ENCODE assay signal across 12 mouse cellular contexts in genomic region chr11:79055161-79055560, GRCm38 (mm10).
DNase-seq lines count a peak whose midpoint lies in the region; ATAC-seq and TF ChIP-seq lines count a peak whose summit lies in the region.
"Had no signal": no experiment of that assay in that cellular context is flagged by ENCODE, and none has a peak within 500 bp of the region (broad histone marks: within the 10 kb centered on the region; RNA-seq: fewer than 3 reads in every experiment).

No protein-coding gene starts in this region.

- ATAC-seq in kidney, postnatal 0 days (replicated peaks; ENCODE audit: low FRiP score, low read depth), result no peak
- ATAC-seq in embryonic facial prominence, embryonic 15.5 days (ENCODE audit: insufficient number of reproducible peaks, low FRiP score, low TSS enrichment, low read depth), result peak; percentile 66
- ATAC-seq in limb, embryonic 15.5 days (ENCODE audit: insufficient number of reproducible peaks, low FRiP score, low TSS enrichment, low read depth), result peak; percentile 64

- no peaks in the 10 kb centered on the region for H3K9me3 ChIP-seq in kidney, postnatal 0 days (replicated peaks; ENCODE audit: low read length)
- no peaks in the 10 kb centered on the region for H3K9me3 ChIP-seq in embryonic facial prominence, embryonic 10.5 days
- no peaks in the 10 kb centered on the region for H3K9me3 ChIP-seq in embryonic facial prominence, embryonic 15.5 days (replicated peaks)
- H3K9me3 ChIP-seq in limb, embryonic 15.5 days, result no peaks in the 10 kb centered on the region
- H3K9me3 ChIP-seq: G1E had no signal

- peaks cover 27% of the 10 kb centered on the region for H3K4me1 ChIP-seq in kidney, postnatal 0 days (replicated peaks; ENCODE audit: insufficient read depth, low read length)
- peaks cover 61% of the 10 kb centered on the region for H3K4me1 ChIP-seq in embryonic facial prominence, embryonic 10.5 days
- peaks cover 43% of the 10 kb centered on the region for H3K4me1 ChIP-seq in embryonic facial prominence, embryonic 15.5 days
- peaks cover 36% of the 10 kb centered on the region for H3K4me1 ChIP-seq in limb, embryonic 15.5 days

- no peaks in the 10 kb centered on the region for H3K27me3 ChIP-seq in kidney, postnatal 0 days (ENCODE audit: insufficient read depth, low read length)
- H3K27me3 ChIP-seq in embryonic facial prominence, embryonic 10.5 days (replicated peaks; ENCODE audit: low read depth, poor library complexity, severe bottlenecking), result no peaks in the 10 kb centered on the region
- H3K27me3 ChIP-seq in embryonic facial prominence, embryonic 15.5 days, result no peaks in the 10 kb centered on the region
- H3K27me3 ChIP-seq in limb, embryonic 15.5 days, result no peaks in the 10 kb centered on the region

- no peak for TF ChIP-seq CTCF in kidney, postnatal 0 days (IDR thresholded peaks at IDR 0.05; ENCODE audit: low read depth)

- DNase-seq in kidney, postnatal 0 days (ENCODE audit: low spot score), result no peak
- DNase-seq in kidney, postnatal 10 days, result no peak
- DNase-seq in embryonic facial prominence, embryonic 10.5 days (ENCODE audit: low spot score), result peak; percentile 25
- no peak for DNase-seq in cerebellum, adult 18-20 months
- no peak for DNase-seq in frontal cortex, postnatal 25 days (ENCODE audit: low spot score in 2 of 2)
- DNase-seq: adrenal gland, postnatal 10 days; cerebellum, adult 9-10 months; kidney, adult 11 months; left cerebral cortex, postnatal 4 days had no signal

- no peaks in the 10 kb centered on the region for H3K36me3 ChIP-seq in kidney, postnatal 0 days (ENCODE audit: insufficient read depth, low read length)
- no peaks in the 10 kb centered on the region for H3K36me3 ChIP-seq in embryonic facial prominence, embryonic 10.5 days (replicated peaks)
- H3K36me3 ChIP-seq in embryonic facial prominence, embryonic 15.5 days, result no peaks in the 10 kb centered on the region; the same call in 1 of the 2 replicates
- no peaks in the 10 kb centered on the region for H3K36me3 ChIP-seq in limb, embryonic 15.5 days
- H3K36me3 ChIP-seq: G1E had no signal

- H3K9ac ChIP-seq in kidney, postnatal 0 days (ENCODE audit: low read depth, low read length), result no peak overlapping the region
- no peak overlapping the region for H3K9ac ChIP-seq in embryonic facial prominence, embryonic 15.5 days
- no peak overlapping the region for H3K9ac ChIP-seq in limb, embryonic 15.5 days

- no peak overlapping the region for H3K4me3 ChIP-seq in kidney, postnatal 0 days (replicated peaks; ENCODE audit: low read depth, low read length)
- no peak overlapping the region for H3K4me3 ChIP-seq in embryonic facial prominence, embryonic 10.5 days
- H3K4me3 ChIP-seq in embryonic facial prominence, embryonic 15.5 days (replicated peaks), result no peak overlapping the region
- H3K4me3 ChIP-seq in limb, embryonic 15.5 days, result no peak overlapping the region

- H3K4me2 ChIP-seq in kidney, postnatal 0 days (ENCODE audit: low read length), result no peak overlapping the region
- no peak overlapping the region for H3K4me2 ChIP-seq in embryonic facial prominence, embryonic 15.5 days (replicated peaks)
- no peak overlapping the region for H3K4me2 ChIP-seq in limb, embryonic 15.5 days

- peak overlapping the region; percentile 36; the same call in 1 of the 2 replicates for H3K27ac ChIP-seq in kidney, postnatal 0 days
- peak overlapping the region; percentile 72 for H3K27ac ChIP-seq in embryonic facial prominence, embryonic 10.5 days (replicated peaks)
- H3K27ac ChIP-seq in embryonic facial prominence, embryonic 15.5 days (replicated peaks), result peak overlapping the region; percentile 77
- H3K27ac ChIP-seq in limb, embryonic 15.5 days, result peak overlapping the region; percentile 65

- 78% methylated on average over 8 of the region's 8 CpGs for WGBS in kidney, postnatal 0 days
- 73% methylated on average over 8 of the region's 8 CpGs for WGBS in embryonic facial prominence, embryonic 10.5 days
- WGBS in embryonic facial prominence, embryonic 15.5 days, result 59% methylated on average over 8 of the region's 8 CpGs
- WGBS in limb, embryonic 15.5 days, result 65% methylated on average over 8 of the region's 8 CpGs
